Mouse (Mus musculus): ENCODE results near the gene Flt3.

DNA sequence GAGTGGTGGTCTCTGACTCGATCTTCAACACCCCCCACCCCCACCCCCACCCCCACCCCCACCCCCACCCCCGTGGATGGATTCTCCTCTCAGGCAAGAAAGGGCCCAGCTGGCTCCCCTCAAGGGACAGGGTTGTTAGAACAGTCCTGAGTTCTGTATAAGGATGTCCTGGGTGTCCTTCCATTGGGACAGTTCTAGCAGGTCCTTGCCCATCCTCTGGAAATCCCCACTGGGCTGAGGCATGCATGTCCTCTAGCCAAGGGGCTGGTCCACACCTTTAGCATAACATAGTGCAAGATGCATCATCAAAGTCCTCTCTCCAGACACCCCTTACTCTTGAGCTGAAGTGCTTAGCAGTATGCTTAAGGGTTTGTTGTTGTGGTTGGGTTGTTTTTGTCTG is 90.5 kb downstream of the Flt3 start:
- TF ChIP-seq JUND (IDR thresholded peaks at IDR 0.05; ENCODE audit: low read depth, low read length) (no peak), TBP (IDR thresholded peaks at IDR 0.05; ENCODE audit: low read depth, low read length) (no peak), TAL1 (IDR thresholded peaks at IDR 0.05; ENCODE audit: low read length) (no peak), POLR2A (IDR thresholded peaks at IDR 0.05; ENCODE audit: control insufficient read depth in 1 of 2, insufficient read depth in 1 of 2, low read depth in 1 of 2, low read length in 2 of 2, poor library complexity in 1 of 2) (no peak), MAZ (IDR thresholded peaks at IDR 0.05; ENCODE audit: low read depth, low read length) (no peak), CTCF (IDR thresholded peaks at IDR 0.05 in 2 of 3, conservative IDR thresholded peaks at IDR 0.05 in 1 of 3; ENCODE audit: control insufficient read depth in 1 of 3, insufficient read depth in 1 of 3, low read depth in 2 of 3, low read length in 3 of 3, poor library complexity in 1 of 3, severe bottlenecking in 1 of 3) (no peak), EP300 (IDR thresholded peaks at IDR 0.05; ENCODE audit: low read depth in 1 of 2, low read length in 2 of 2) (no peak), GABPA (IDR thresholded peaks at IDR 0.05; ENCODE audit: low read depth, low read length) (no peak), ETS1 (IDR thresholded peaks at IDR 0.05; ENCODE audit: low read depth, low read length) (no peak), MAFK (IDR thresholded peaks at IDR 0.05; ENCODE audit: borderline replicate concordance, low read depth, low read length) (no peak), CHD2 (IDR thresholded peaks at IDR 0.05; ENCODE audit: low read length) (no peak), TCF12 (IDR thresholded peaks at IDR 0.05; ENCODE audit: low read depth, low read length) (no peak), GATA1 (IDR thresholded peaks at IDR 0.05; ENCODE audit: low read depth, low read length) (no peak), NELFE (IDR thresholded peaks at IDR 0.05; ENCODE audit: low read depth, low read length) (no peak)

Data from MEL (cell line).